Mouse (Mus musculus): Measurements from ENCODE around the gene Top3a. TPM values are rescaled to one million over a fixed set of nuclear protein-coding genes. Genes with fewer than 3 reads are reported as not detected.
"Not testable (repeated sequence)": the region's sequence is repeated elsewhere in the genome, so short reads cannot be mapped to it uniquely, and the experiment has no call there.

Top3a gene
- 5.5 and 6.2 TPM in 2 replicates for polyA plus RNA-seq (2015; fragmentation: Nextera tagmentation; extraction: Ambion mirVana)

DNA sequence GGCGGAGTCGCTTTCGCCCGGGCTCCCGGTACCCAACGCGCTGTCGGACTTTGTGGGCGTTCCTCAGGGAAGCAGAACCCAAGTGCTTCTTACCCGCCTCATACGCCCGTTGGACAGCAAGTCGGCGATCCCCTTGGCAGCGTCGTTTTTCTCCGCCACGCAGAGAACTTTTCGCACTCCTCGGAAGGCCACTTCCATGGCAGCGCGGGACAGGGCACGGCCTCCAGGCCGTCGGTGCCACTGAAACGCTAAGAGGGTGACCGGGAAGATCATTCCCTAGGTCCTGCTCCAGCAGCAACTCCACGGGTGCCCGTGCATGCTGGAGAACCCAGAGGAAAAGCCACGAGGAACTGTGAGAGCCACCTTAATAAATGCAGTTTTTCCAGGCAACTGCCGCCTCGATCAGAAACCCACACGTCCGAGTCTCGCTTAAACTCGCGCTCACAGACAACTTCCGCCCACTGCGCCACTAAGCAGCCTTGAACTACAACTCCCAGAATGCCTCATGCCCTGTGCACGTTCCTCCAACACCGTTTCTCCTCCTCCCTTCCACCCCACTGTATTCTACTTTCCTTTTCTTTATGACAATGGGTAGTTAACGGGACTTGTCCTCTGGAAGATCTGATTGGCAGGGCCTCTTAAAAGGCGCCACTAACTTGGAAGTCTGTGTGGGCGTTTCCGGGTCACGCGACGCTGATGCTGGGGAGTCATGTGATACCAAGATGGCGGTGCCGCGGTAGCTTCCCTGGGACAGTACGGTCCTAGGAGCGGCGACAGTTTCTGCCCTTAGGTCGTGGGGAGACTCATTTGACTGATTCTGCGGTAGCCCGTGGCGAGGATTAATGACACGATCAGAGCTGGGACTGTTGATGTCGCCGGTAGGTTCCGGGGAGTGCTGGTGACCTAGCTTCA is at the start of gene Top3a, which contains the start of gene Smcr8:
Gene Top3a (minus strand): TSS at position 537 of the 912 bp plus-strand sequence.
Gene Smcr8 (plus strand): TSS at position 696 of the 912 bp plus-strand sequence.
- H3K9me3 ChIP-seq (replicated peaks; ENCODE audit: control insufficient read depth, low read length), result no peaks in the 10 kb centered on the region
- WGBS (ENCODE audit: insufficient replicate concordance), result under 1% methylated on average over 62 of the region's 62 CpGs
- peak within 1 kb of the TSS; percentile 87 for H3K9ac ChIP-seq (ENCODE audit: low read depth, low read length)
- H3K4me3 ChIP-seq (ENCODE audit: low read depth, low read length), result peak within 1 kb of the TSS; percentile 89
- H3K27me3 ChIP-seq (ENCODE audit: control insufficient read depth, insufficient read depth, low read depth, low read length), result no peaks in the 10 kb centered on the region
- peak; percentile 92 for ATAC-seq (ENCODE audit: low read depth)
- peak within 1 kb of the TSS; percentile 75 for H3K4me2 ChIP-seq (ENCODE audit: low read depth, low read length)
- H3K4me1 ChIP-seq (ENCODE audit: control insufficient read depth, low read depth, low read length), result peaks cover 55% of the 10 kb centered on the region
- H3K27ac ChIP-seq (ENCODE audit: low read length), result peak within 1 kb of the TSS; percentile 91
- H3K36me3 ChIP-seq (ENCODE audit: control insufficient read depth, insufficient read depth), result no peaks in the 10 kb centered on the region

DNA sequence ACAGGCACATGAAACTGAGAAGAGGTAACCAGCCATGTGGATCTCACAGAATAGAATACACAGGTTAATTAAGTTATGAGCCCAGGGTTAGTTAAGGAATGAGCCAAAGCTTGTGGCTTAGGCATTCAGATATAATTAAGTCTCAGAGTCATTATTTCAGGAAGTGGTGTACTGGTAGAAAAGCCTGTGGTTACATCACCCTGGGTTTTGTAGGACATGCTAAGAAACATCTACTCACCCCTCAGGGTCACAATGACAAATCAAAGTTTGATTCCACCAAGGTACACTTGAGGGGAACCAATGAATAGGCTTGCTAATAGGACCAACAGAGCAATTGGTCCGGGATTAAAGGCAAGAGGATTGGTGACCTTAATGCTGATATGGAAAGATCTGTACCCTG is 49.5 kb upstream of the Top3a start:
- Histone ChIP-seq H3K36me3 (ENCODE audit: control insufficient read depth, insufficient read depth) (no peaks in the 10 kb centered on the region), H3K27me3 (ENCODE audit: control insufficient read depth, insufficient read depth, low read depth, low read length) (no peaks in the 10 kb centered on the region), H3K4me3 (ENCODE audit: low read depth, low read length) (no peak overlapping the region), H3K9ac (ENCODE audit: low read depth, low read length) (no peak overlapping the region), H3K9me3 (replicated peaks; ENCODE audit: control insufficient read depth, low read length) (no peaks in the 10 kb centered on the region), H3K27ac (ENCODE audit: low read length) (no peak overlapping the region), H3K4me2 (ENCODE audit: low read depth, low read length) (no peak overlapping the region), H3K4me1 (ENCODE audit: control insufficient read depth, low read depth, low read length) (peaks cover 5% of the 10 kb centered on the region)
- WGBS (ENCODE audit: insufficient replicate concordance), result 24% methylated on average over 1 of the region's 1 CpGs
- no peak for ATAC-seq (ENCODE audit: low read depth)

DNA sequence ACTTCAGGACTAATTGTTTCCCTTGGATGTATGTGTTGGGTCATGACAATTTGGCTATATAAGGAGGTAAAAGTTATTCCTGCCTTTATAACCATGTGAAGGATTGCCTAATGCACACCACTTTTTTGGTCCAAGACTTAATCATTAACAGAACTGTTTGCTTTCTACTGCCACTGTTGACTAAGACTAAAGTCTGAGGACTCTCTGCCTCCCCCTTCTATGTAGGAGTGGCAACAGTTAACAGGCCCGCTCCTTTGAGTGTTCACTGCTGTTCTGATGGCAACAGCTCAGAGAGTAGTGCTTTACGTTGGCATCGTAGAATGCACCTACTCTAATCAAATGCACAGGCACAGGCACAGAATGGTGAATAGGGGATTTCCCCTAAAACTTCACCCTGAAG is 48.0 kb upstream of the Top3a start:
- 0 out of 2 replicates have a peak overlapping the region, but pooled peaks have one; percentile 31 for H3K27ac ChIP-seq (ENCODE audit: low read length)
- H3K27me3 ChIP-seq (ENCODE audit: control insufficient read depth, insufficient read depth, low read depth, low read length), result no peaks in the 10 kb centered on the region
- no peaks in the 10 kb centered on the region for H3K9me3 ChIP-seq (replicated peaks; ENCODE audit: control insufficient read depth, low read length)
- no peaks in the 10 kb centered on the region for H3K4me1 ChIP-seq (ENCODE audit: control insufficient read depth, low read depth, low read length)
- H3K36me3 ChIP-seq (ENCODE audit: control insufficient read depth, insufficient read depth), result no peaks in the 10 kb centered on the region
- no peak overlapping the region for H3K4me2 ChIP-seq (ENCODE audit: low read depth, low read length)
- H3K4me3 ChIP-seq (ENCODE audit: low read depth, low read length), result no peak overlapping the region
- peak; percentile 88 for ATAC-seq (ENCODE audit: low read depth)
- 60% methylated on average over 3 of the region's 3 CpGs for WGBS (ENCODE audit: insufficient replicate concordance)
- no peak overlapping the region for H3K9ac ChIP-seq (ENCODE audit: low read depth, low read length)

DNA sequence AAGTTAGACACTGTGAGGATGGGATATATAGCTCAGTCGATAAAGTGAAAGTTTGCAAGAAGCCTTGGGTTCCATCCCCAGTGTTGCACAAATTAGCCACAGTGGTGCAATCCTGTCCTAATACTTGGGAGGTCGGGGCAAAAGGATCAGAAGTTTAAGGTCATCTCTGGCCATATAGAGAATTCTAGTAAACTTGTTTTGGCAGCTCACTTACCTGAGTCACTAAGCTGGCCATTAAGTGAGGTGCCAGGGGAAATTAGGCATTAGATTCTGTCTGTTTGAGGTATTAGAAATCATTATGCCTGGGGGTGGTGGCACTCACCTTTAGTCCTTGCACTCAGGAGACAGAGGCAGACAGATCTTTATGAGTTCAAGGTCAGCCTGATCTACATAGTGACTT is 46.6 kb upstream of the Top3a start:
- H3K27me3 ChIP-seq (ENCODE audit: control insufficient read depth, insufficient read depth, low read depth, low read length), result no peaks in the 10 kb centered on the region
- ATAC-seq (ENCODE audit: low read depth), result no peak
- H3K4me3 ChIP-seq (ENCODE audit: low read depth, low read length), result no peak overlapping the region
- no peaks in the 10 kb centered on the region for H3K36me3 ChIP-seq (ENCODE audit: control insufficient read depth, insufficient read depth)
- no peak overlapping the region for H3K27ac ChIP-seq (ENCODE audit: low read length)
- 25% methylated on average over 2 of the region's 2 CpGs for WGBS (ENCODE audit: insufficient replicate concordance)
- no peak overlapping the region for H3K4me2 ChIP-seq (ENCODE audit: low read depth, low read length)
- no peak overlapping the region for H3K9ac ChIP-seq (ENCODE audit: low read depth, low read length)
- no peaks in the 10 kb centered on the region for H3K9me3 ChIP-seq (replicated peaks; ENCODE audit: control insufficient read depth, low read length)
- H3K4me1 ChIP-seq (ENCODE audit: control insufficient read depth, low read depth, low read length), result no peaks in the 10 kb centered on the region

DNA sequence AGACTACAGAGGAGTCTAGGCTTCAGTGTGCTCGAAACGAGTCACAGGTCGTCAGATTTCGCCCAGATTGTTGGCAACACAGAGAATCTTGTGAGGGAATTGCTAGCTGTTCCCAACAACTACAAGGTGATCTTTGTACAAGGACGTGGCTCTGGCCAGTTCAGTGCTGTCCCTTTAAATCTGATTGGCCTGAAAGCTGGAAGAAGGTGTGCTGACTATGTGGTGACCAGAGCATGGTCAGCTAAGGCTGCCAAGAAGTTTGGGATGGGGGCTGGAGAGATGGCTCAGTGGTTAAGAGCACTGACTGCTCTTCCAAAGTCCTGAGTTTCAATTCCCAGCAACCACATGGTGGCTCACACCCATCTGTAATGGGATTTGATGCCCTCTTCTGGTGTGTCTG is 39.2 kb upstream of the Top3a start:
- Histone ChIP-seq H3K27ac (ENCODE audit: low read length) (no peak overlapping the region), H3K27me3 (ENCODE audit: control insufficient read depth, insufficient read depth, low read depth, low read length) (no peaks in the 10 kb centered on the region), H3K9me3 (replicated peaks; ENCODE audit: control insufficient read depth, low read length) (no peaks in the 10 kb centered on the region), H3K4me2 (ENCODE audit: low read depth, low read length) (no peak overlapping the region), H3K36me3 (ENCODE audit: control insufficient read depth, insufficient read depth) (no peaks in the 10 kb centered on the region), H3K9ac (ENCODE audit: low read depth, low read length) (no peak overlapping the region), H3K4me3 (ENCODE audit: low read depth, low read length) (no peak overlapping the region), H3K4me1 (ENCODE audit: control insufficient read depth, low read depth, low read length) (no peaks in the 10 kb centered on the region; the same call in 1 of the 2 replicates)
- ATAC-seq (ENCODE audit: low read depth), result no peak
- 46% methylated on average over 5 of the region's 5 CpGs for WGBS (ENCODE audit: insufficient replicate concordance)

DNA sequence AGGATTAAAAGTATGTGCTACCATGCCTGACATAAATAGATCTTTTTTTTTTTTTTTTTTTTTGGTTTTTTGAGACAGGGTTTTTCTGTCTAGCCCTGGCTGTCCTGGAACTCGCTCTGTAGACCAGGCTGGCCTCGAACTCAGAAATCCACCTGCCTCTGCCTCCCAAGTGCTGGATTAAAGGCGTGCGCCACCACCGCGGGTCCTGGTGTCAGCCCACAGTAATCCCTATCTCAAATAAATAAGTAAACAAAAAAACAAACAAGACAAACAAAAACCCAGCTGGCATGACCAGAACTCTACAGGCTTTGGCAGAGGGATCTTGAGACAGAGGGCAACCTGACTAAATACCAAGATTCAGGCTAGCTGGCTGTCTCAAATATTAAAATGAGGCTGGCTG is 34.5 kb upstream of the Top3a start, which contains the start of gene Shmt1:
Gene Shmt1 (minus strand): TSS at position 101 of the 400 bp plus-strand sequence.
- H3K27me3 ChIP-seq (ENCODE audit: control insufficient read depth, insufficient read depth, low read depth, low read length); ATAC-seq (ENCODE audit: low read depth); H3K9me3 ChIP-seq (replicated peaks; ENCODE audit: control insufficient read depth, low read length); H3K36me3 ChIP-seq (ENCODE audit: control insufficient read depth, insufficient read depth): not testable (repeated sequence)
- H3K4me3 ChIP-seq (ENCODE audit: low read depth, low read length), result peak within 1 kb of the TSS; percentile 57
- H3K9ac ChIP-seq (ENCODE audit: low read depth, low read length), result peak within 1 kb of the TSS; percentile 39; the same call in 1 of the 2 replicates
- 28% methylated on average over 6 of the region's 6 CpGs for WGBS (ENCODE audit: insufficient replicate concordance)
- H3K4me1 ChIP-seq (ENCODE audit: control insufficient read depth, low read depth, low read length), result peaks cover 19% of the 10 kb centered on the region
- H3K27ac ChIP-seq (ENCODE audit: low read length), result peak within 1 kb of the TSS; percentile 45
- peak within 1 kb of the TSS; percentile 78 for H3K4me2 ChIP-seq (ENCODE audit: low read depth, low read length)

DNA sequence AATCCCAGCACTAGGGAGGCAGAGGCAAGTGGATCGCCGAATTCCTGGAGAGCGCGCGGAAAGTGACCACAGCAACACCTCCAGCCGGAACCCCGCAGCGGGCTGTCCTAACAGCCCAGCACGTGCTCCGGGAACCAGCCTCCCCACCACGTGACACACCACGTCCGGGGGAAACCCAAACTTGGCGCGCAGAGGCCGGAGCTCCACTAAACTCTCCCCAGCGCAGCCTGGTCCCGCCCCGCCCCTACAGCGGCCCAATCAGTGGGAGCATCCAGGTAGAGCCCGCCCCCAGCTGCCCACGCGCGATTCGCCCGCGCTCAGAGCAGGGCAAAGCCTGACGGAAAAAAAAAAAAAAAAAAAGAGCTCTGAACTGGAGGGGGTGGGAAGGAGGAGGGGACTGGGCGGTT is 33.9 kb upstream of the Top3a start:
- ATAC-seq (ENCODE audit: low read depth), result peak; percentile 96
- Histone ChIP-seq H3K9ac (ENCODE audit: low read depth, low read length) (peak overlapping the region; percentile 39; the same call in 1 of the 2 replicates), H3K27me3 (ENCODE audit: control insufficient read depth, insufficient read depth, low read depth, low read length) (no peaks in the 10 kb centered on the region), H3K4me1 (ENCODE audit: control insufficient read depth, low read depth, low read length) (peaks cover 19% of the 10 kb centered on the region), H3K4me2 (ENCODE audit: low read depth, low read length) (peak overlapping the region; percentile 78), H3K27ac (ENCODE audit: low read length) (peak overlapping the region; percentile 45), H3K4me3 (ENCODE audit: low read depth, low read length) (peak overlapping the region; percentile 57), H3K9me3 (replicated peaks; ENCODE audit: control insufficient read depth, low read length) (no peaks in the 10 kb centered on the region), H3K36me3 (ENCODE audit: control insufficient read depth, insufficient read depth) (no peaks in the 10 kb centered on the region)
- 0% methylated on average over 29 of the region's 29 CpGs for WGBS (ENCODE audit: insufficient replicate concordance)

DNA sequence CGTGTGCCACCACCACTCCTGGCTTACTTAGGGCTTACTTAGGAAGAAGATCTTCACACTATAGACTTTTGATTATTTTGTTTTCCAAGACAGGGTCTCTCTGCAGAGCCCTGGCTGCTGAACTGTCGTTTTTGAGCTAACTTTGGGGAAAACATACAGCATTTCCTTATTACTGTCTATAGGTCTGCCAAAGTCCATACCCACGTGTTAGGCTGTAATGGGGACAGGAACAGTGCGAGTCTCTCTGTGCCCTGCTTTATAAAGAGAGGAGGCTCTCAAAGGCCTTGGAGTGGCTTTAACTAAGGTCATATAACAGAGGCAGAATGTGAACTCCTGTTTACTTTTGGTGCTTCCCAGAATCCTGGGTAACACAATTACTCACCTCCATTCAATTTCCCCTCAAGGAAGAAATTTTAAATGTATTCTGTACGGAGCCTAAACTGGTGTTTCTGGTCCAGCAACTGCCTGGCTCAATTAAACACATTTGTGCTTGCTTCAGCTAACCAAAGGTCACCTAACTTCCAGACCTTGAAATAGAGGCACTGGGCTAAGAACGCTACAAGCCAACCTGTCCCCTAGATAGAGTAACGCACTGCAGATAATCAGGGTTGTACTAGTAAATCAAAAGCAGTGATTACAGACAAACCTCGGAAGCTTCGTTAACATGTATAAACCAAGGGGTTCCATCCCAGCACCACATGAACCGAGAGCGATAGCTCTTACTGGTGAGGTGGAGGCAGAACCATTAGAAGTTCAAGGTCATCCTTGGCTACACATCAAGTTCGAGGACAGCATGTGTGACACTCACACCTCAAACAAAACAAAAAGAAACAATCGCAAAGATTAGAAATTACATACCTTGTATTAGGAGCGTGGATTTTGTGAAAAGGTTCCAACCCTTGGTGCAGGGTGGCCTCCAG is 33.1 kb upstream of the Top3a start:
- peak overlapping the region; percentile 36; the same call in 1 of the 2 replicates for H3K9ac ChIP-seq (ENCODE audit: low read depth, low read length)
- no peaks in the 10 kb centered on the region for H3K36me3 ChIP-seq (ENCODE audit: control insufficient read depth, insufficient read depth)
- peaks cover 19% of the 10 kb centered on the region for H3K4me1 ChIP-seq (ENCODE audit: control insufficient read depth, low read depth, low read length)
- H3K9me3 ChIP-seq (replicated peaks; ENCODE audit: control insufficient read depth, low read length), result no peaks in the 10 kb centered on the region
- H3K4me3 ChIP-seq (ENCODE audit: low read depth, low read length), result peak overlapping the region; percentile 57
- peak overlapping the region; percentile 78 for H3K4me2 ChIP-seq (ENCODE audit: low read depth, low read length)
- peak overlapping the region; percentile 45 for H3K27ac ChIP-seq (ENCODE audit: low read length)
- H3K27me3 ChIP-seq (ENCODE audit: control insufficient read depth, insufficient read depth, low read depth, low read length), result no peaks in the 10 kb centered on the region
- WGBS (ENCODE audit: insufficient replicate concordance), result 5% methylated on average over 14 of the region's 14 CpGs
- no peak for ATAC-seq (ENCODE audit: low read depth)
